Mouse (Mus musculus) spleen, postnatal 36 days (tissue): ENCODE results near the gene Gfpt1.

ENCODE experiments used
- DNase-seq, 2 experiments: peaks; one replicate each; pipeline ENCODE4 v3.0.0; 2022; ENCODE audit warnings: low spot score in 2 of 2, mixed read lengths in 1 of 2

The Gfpt1 gene

GRCm38 (mm10) chr6:87138479-87138878 lies 95.8 kb downstream of the Gfpt1 start:
- DNase-seq: no peak

- DNase-seq: no peak
Measured at GRCm38 (mm10) chr6:87139796-87140553, 97.3 kb downstream of the Gfpt1 start.
